8 mouse cellular contexts compared by ENCODE assay signal in the genomic region with DNA sequence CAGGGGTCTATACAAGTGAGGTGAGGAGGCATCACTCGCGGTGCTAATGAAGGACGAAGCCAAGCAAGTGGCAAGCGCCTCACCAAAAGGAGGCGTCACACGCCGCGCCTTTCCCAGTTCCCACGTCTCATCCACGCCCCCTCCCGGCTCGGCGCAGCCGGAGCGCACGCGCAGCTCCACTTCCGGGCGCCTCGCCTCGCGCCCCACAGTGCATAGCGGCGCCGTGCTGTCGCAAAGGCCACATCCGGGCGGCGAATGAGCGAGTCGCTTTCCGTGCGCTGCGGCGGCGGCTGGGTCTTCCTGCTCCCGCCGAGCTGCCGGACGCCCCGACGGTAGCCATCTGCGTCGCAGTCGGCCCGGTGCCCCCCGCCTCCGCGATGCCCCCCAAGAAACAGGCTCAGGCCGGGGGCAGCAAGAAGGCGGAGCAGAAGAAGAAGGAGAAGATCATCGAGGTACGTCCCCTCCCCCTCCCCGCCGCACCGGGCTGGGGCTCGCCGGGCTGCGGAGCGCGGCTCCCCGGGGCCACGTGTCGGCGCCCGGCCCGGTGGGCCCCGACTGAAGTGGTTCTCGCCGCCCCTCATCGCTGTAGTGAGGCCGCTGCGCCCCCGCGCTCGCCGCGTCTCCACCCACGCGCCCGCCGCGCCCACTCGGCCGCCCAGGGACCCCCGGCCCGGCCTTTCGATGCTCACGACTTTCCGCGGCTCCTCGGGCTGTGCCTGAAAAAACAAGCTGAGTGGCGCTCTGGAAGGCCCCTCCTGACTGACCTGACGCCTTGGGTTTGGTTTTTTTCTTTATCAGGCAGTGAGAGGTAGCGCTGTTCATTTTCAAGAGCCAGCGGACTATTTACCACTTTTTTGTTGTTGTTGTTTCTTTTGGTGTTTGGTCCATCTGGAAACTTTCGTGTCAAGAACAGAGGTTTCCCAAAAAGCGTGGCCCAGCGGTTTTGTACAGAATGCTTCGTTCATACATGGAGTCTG. TPM values are rescaled to one million over a fixed set of nuclear protein-coding genes. Genes with fewer than 3 reads are reported as not detected.
A peak's percentile ranks its signal among the peaks of the same experiment; 100 is the strongest.
DNase-seq lines count a peak whose midpoint lies in the region; ATAC-seq lines count a peak whose summit lies in the region.

A gene (plus strand): TSS at position 160 of the 977 bp plus-strand sequence.

- H3K27me3 ChIP-seq in hindbrain, embryonic 11.5 days (ENCODE audit: control insufficient read depth, insufficient read depth, low read length) = no peaks in the 10 kb centered on the region

- H3K9ac ChIP-seq in hindbrain, embryonic 11.5 days (ENCODE audit: low read depth, low read length) = peak within 1 kb of the TSS; percentile 96

- peak; percentile 96 for DNase-seq in Muller cell, postnatal 12 days (ENCODE audit: inconsistent ontology term)
- DNase-seq in cerebellum, adult 9-11 months = peak; percentile 94
- DNase-seq in frontal cortex, adult 2 months (ENCODE audit: extremely low spot score in 1 of 2, low spot score in 1 of 2) = peak; percentile 84 to 95
- peak; percentile 96 for DNase-seq in hindbrain, embryonic 11.5 days (ENCODE audit: low spot score)
- peak; percentile 91 to 95 for DNase-seq in layer of hippocampus, postnatal 10 days (ENCODE audit: low spot score in 2 of 2)
- DNase-seq in lung, postnatal 10 days = peak; percentile 96
- DNase-seq in ovary, postnatal 36 days (ENCODE audit: low spot score) = peak; percentile 94
- peak; percentile 93 for DNase-seq in thymus, postnatal 25 days

- no peaks in the 10 kb centered on the region for H3K4me1 ChIP-seq in hindbrain, embryonic 11.5 days (replicated peaks; ENCODE audit: control insufficient read depth, insufficient read depth, low read length)

- H3K9me3 ChIP-seq in hindbrain, embryonic 11.5 days (ENCODE audit: control insufficient read depth, low read length) = no peaks in the 10 kb centered on the region

- peak within 1 kb of the TSS; percentile 61 for H3K4me2 ChIP-seq in hindbrain, embryonic 11.5 days (replicated peaks; ENCODE audit: low read depth, low read length)

- peak within 1 kb of the TSS; percentile 86 for H3K27ac ChIP-seq in hindbrain, embryonic 11.5 days (ENCODE audit: low read depth, low read length)

- peak within 1 kb of the TSS; percentile 77 for H3K4me3 ChIP-seq in hindbrain, embryonic 11.5 days (ENCODE audit: low read depth, low read length)

- peak; percentile 100 for ATAC-seq in hindbrain, embryonic 11.5 days (ENCODE audit: low FRiP score)

- under 1% methylated on average over 78 of the region's 100 CpGs for WGBS in hindbrain, embryonic 11.5 days

- H3K36me3 ChIP-seq in hindbrain, embryonic 11.5 days (ENCODE audit: control insufficient read depth, insufficient read depth, low read length) = no peaks in the 10 kb centered on the region

RNA-seq across cellular contexts. Expression of the gene that starts here (rescaled TPM):
- 113 and 114 TPM in 2 replicates for polyA plus RNA-seq in frontal cortex, adult 2 months (2012; rRNA removed)
- 176 and 191 TPM in 2 replicates for polyA plus RNA-seq in hindbrain, embryonic 11.5 days (2014; fragmentation: Nextera tagmentation; extraction: Ambion mirVana)
- total RNA-seq in layer of hippocampus, postnatal 10 days (2021) = 100 to 1,000 TPM; 133 to 138 TPM

Comparison
In these comparisons a context has a peak if more than half of its experiments do, and no peak if none do; other contexts are left out.
1. Peak in every context shown above with its lines: DNase-seq, ATAC-seq, H3K4me3 ChIP-seq and H3K27ac ChIP-seq.